Mouse (Mus musculus): ENCODE data around the gene Nod2. TPM values are rescaled to one million over a fixed set of nuclear protein-coding genes. Genes with fewer than 3 reads are reported as not detected.
A peak's percentile ranks its signal among the peaks of the same experiment; 100 is the strongest.

Gene Nod2
- polyA plus RNA-seq, 1 experiment from 2014 or later: 0.19 TPM

GRCm38 (mm10) chr8:88664947-88665346 is 17.8 kb downstream of the Nod2 start:
- Histone ChIP-seq H3K4me1 (replicated peaks) (no peaks in the 10 kb centered on the region), H3K36me3 (no peaks in the 10 kb centered on the region), H3K9ac (no peak overlapping the region), H3K4me2 (replicated peaks) (no peak overlapping the region), H3K27ac (no peak overlapping the region), H3K27me3 (replicated peaks) (no peaks in the 10 kb centered on the region), H3K9me3 (no peaks in the 10 kb centered on the region), H3K4me3 (replicated peaks) (no peak overlapping the region)
- ATAC-seq: no peak
- WGBS: 80% methylated on average over 19 of the region's 19 CpGs

- H3K4me3 ChIP-seq (replicated peaks): no peak overlapping the region
- no peak overlapping the region for H3K4me2 ChIP-seq (replicated peaks)
- no peak overlapping the region for H3K27ac ChIP-seq
- no peaks in the 10 kb centered on the region for H3K27me3 ChIP-seq (replicated peaks)
- no peak for ATAC-seq
- WGBS: 43% methylated on average over 1 of the region's 1 CpGs
- H3K9ac ChIP-seq: no peak overlapping the region
- H3K36me3 ChIP-seq: no peaks in the 10 kb centered on the region
- H3K4me1 ChIP-seq (replicated peaks): no peaks in the 10 kb centered on the region
- H3K9me3 ChIP-seq: no peaks in the 10 kb centered on the region
Observed at GRCm38 (mm10) chr8:88666435-88666834, 19.3 kb downstream of the Nod2 start.

DNA sequence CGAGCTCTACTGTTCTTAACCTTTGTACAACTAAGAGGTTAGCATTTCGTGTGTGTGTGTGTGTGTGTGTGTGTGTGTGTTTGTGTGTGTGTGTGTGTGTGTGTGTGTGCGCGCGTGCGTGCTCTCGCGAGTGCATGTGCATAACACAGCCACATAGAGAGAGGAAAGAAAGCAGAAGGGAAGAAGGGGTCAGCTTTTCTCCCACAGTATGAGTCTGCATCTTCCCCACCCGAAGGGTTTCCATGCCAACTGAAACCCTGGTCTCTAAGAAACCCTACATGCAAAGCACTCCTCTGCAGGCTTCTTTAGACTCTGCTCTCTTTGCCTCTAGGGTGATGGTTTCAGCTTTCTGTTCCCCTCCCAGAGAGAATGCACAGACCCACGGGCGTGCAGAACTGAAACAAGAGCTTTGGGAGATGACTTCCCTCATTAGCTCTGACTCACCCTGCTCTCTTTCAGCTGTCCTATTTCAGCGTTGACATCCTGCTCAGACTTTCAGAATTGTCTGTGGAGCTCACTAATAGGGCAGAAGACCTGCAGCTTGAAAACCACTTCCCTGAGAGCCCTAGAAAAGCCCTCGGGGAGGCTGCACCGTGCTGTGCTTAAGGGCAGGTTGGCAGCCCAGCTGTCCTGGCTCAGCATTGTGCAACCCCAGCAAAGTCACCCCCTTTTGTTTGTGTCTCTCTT is 21.4 kb downstream of the Nod2 start:
- WGBS: 58% methylated on average over 14 of the region's 14 CpGs
- Histone ChIP-seq H3K9ac (no peak overlapping the region), H3K36me3 (no peaks in the 10 kb centered on the region), H3K9me3 (no peaks in the 10 kb centered on the region), H3K4me3 (replicated peaks) (no peak overlapping the region), H3K4me2 (replicated peaks) (no peak overlapping the region), H3K27me3 (replicated peaks) (no peaks in the 10 kb centered on the region), H3K4me1 (replicated peaks) (no peaks in the 10 kb centered on the region), H3K27ac (no peak overlapping the region)
- peak; percentile 28; the same call in 1 of the 2 replicates for ATAC-seq

DNA sequence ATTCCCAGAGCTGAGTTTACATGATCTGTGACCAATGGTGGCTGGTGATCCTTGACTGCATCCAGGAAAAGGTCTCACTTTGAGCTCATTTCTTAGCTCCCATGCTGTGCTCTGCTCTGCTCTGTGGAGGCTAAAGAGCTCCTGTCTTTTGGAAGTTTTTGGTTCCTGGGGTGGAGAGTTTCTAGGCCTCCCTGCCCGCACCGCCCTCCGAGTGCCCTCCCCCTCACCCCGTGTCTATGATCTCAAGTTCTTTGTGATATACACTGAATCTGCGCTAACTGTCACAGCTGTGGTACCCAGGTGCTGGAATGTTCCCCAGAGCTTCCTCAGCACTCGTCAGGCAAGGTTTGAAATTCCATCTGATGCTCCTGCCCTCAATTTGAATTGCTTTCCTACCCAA is 23.7 kb downstream of the Nod2 start:
- ATAC-seq: no peak
- H3K9me3 ChIP-seq: no peaks in the 10 kb centered on the region
- no peak overlapping the region for H3K4me2 ChIP-seq (replicated peaks)
- H3K9ac ChIP-seq: no peak overlapping the region
- no peaks in the 10 kb centered on the region for H3K36me3 ChIP-seq
- no peaks in the 10 kb centered on the region for H3K27me3 ChIP-seq (replicated peaks)
- H3K27ac ChIP-seq: no peak overlapping the region
- H3K4me3 ChIP-seq (replicated peaks): no peak overlapping the region
- no peaks in the 10 kb centered on the region for H3K4me1 ChIP-seq (replicated peaks)
- WGBS: 75% methylated on average over 6 of the region's 6 CpGs

GRCm38 (mm10) chr8:88671575-88671974 is 24.5 kb downstream of the Nod2 start:
- Histone ChIP-seq H3K4me1 (replicated peaks) (no peaks in the 10 kb centered on the region), H3K27ac (no peak overlapping the region), H3K9me3 (no peaks in the 10 kb centered on the region), H3K4me3 (replicated peaks) (no peak overlapping the region), H3K27me3 (replicated peaks) (no peaks in the 10 kb centered on the region), H3K9ac (no peak overlapping the region), H3K4me2 (replicated peaks) (no peak overlapping the region), H3K36me3 (no peaks in the 10 kb centered on the region)
- WGBS: 78% methylated on average over 10 of the region's 10 CpGs
- no peak for ATAC-seq

DNA sequence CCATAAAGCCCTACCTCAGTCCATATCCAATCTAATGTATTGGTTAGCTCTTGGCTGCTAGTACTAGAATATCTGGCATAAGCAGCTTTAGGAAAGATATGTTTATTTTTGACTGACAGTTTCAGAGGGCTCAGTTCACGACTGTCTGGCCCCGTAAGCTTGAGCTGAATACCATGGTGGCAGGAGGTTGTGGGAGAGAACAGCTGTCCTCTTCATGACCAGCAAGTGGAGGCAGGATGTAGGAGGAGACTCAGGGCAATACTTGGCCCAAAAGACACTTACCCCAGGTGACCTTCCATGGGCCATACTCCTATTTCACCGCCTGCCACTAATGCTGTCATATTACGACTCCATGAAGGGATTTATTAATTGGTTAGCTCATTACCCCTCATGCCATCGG is 26.7 kb downstream of the Nod2 start:
- ATAC-seq: no peak
- H3K4me1 ChIP-seq (replicated peaks): no peaks in the 10 kb centered on the region
- no peak overlapping the region for H3K4me2 ChIP-seq (replicated peaks)
- H3K27me3 ChIP-seq (replicated peaks): no peaks in the 10 kb centered on the region
- no peak overlapping the region for H3K9ac ChIP-seq
- H3K36me3 ChIP-seq: no peaks in the 10 kb centered on the region
- no peak overlapping the region for H3K4me3 ChIP-seq (replicated peaks)
- no peak overlapping the region for H3K27ac ChIP-seq
- WGBS: 73% methylated on average over 5 of the region's 5 CpGs
- no peaks in the 10 kb centered on the region for H3K9me3 ChIP-seq

DNA sequence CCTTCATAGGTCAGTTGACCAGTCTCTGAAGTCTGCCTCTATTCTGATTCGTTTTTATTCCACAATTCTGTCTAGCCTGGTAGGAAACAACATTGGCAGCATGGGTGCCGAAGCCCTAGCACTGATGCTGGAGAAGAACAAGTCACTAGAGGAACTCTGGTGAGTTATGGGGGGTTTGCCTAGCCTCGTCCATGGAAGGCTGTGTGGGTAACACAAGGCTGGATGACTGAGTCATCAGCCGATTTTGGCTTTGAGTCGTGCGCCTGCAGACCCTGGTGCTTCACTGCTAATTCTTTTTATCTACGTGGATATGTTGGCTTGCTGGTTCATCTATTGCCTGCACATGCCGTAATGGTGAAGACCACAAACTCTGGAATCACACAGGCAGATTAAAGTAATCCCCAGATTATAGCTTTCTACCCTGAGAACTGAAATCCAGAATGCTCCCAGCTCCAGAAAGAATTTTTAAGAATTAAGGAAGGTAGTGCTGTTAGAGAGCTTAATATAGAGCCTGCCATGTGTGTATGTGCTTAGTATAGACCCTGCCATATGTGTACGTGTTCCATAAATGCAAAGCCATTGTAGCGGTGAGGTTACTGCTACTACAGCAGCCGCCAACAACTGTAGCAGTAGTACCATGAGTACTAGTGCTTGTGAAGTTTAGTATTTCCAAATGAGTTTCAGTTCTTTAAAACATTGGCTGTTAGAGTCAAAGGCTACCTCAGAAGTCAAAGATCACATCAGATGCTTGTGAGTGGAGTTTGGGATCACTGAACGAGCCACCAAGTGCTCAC is 28.5 kb downstream of the Nod2 start:
- Histone ChIP-seq H3K4me2 (replicated peaks) (no peak overlapping the region), H3K36me3 (no peaks in the 10 kb centered on the region), H3K9me3 (no peaks in the 10 kb centered on the region), H3K4me3 (replicated peaks) (no peak overlapping the region), H3K9ac (no peak overlapping the region), H3K27me3 (replicated peaks) (no peaks in the 10 kb centered on the region), H3K4me1 (replicated peaks) (no peaks in the 10 kb centered on the region), H3K27ac (no peak overlapping the region)
- no peak for ATAC-seq
- WGBS: 89% methylated on average over 12 of the region's 12 CpGs

DNA sequence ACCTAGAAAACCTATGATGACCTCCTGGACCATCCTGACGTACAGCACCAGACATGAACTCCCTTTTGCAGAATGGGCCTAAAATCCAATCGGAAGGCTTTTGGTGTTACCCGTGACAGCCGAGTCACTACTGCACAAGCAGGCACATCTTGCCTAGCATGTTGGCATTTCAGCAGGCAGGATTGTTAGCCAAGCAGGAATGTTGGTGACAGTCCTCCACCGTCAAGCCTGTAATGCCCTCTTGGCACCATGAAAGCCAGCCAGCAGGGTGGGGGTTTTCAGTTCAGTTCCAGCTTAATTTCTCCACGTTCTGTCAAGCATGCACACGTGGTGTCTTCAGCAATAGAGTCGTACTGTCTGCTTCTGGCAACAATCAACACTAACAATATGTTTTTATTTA is 30.0 kb downstream of the Nod2 start:
- ATAC-seq: no peak
- no peaks in the 10 kb centered on the region for H3K4me1 ChIP-seq (replicated peaks)
- no peaks in the 10 kb centered on the region for H3K36me3 ChIP-seq
- no peak overlapping the region for H3K27ac ChIP-seq
- no peaks in the 10 kb centered on the region for H3K27me3 ChIP-seq (replicated peaks)
- H3K4me3 ChIP-seq (replicated peaks): no peak overlapping the region
- 85% methylated on average over 8 of the region's 8 CpGs for WGBS
- no peak overlapping the region for H3K4me2 ChIP-seq (replicated peaks)
- no peak overlapping the region for H3K9ac ChIP-seq
- H3K9me3 ChIP-seq: no peaks in the 10 kb centered on the region

GRCm38 (mm10) chr8:88680566-88680965 is 33.5 kb downstream of the Nod2 start:
- Histone ChIP-seq H3K9me3 (no peaks in the 10 kb centered on the region), H3K9ac (no peak overlapping the region), H3K36me3 (no peaks in the 10 kb centered on the region), H3K27me3 (replicated peaks) (no peaks in the 10 kb centered on the region), H3K27ac (no peak overlapping the region), H3K4me1 (replicated peaks) (no peaks in the 10 kb centered on the region), H3K4me2 (replicated peaks) (no peak overlapping the region), H3K4me3 (replicated peaks) (no peak overlapping the region)
- ATAC-seq: no peak
- WGBS: 89% methylated on average over 2 of the region's 2 CpGs

GRCm38 (mm10) chr8:88681046-88681445 is 33.9 kb downstream of the Nod2 start:
- Histone ChIP-seq H3K27ac (no peak overlapping the region), H3K27me3 (replicated peaks) (no peaks in the 10 kb centered on the region), H3K4me3 (replicated peaks) (no peak overlapping the region), H3K9me3 (no peaks in the 10 kb centered on the region), H3K9ac (no peak overlapping the region), H3K4me2 (replicated peaks) (no peak overlapping the region), H3K4me1 (replicated peaks) (no peaks in the 10 kb centered on the region), H3K36me3 (no peaks in the 10 kb centered on the region)
- whole genome bisulfite sequencing: 86% methylated on average over 8 of the region's 8 CpGs
- no peak for ATAC-seq

DNA sequence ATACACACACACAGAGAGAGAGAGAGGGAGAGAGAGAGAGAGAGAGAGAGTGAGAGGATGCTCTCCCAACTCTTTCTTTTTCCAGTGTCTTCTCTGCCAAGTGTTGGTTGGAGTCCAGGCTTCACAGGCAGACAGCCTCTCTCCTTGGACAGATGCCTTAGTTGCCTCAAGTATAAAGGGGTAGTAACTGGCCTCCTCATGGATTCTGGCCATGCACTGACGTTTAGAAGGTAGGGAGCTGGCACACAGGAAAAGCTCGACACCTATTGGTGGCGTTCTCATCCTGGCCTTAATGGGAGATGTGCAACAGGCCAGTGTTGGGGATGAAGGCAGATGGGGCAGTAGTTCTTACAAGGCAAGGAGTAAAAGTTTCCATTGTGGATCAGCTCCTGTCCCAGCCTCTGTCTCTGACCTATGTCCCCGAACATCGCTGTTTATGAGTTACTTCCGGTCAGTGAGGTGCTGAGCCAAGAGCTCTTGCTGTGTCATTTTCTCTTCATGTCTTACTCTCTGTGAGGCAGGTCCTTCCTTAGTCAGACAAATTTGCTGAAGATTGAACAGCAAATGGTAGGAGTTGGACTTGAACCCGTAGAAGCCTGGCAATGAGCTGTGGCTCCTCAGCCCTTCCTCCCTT is 36.7 kb downstream of the Nod2 start:
- H3K4me1 ChIP-seq (replicated peaks): 0 out of 2 replicates have a peak, but pooled peaks cover 2% of the 10 kb centered on the region
- no peaks in the 10 kb centered on the region for H3K36me3 ChIP-seq
- no peak overlapping the region for H3K27ac ChIP-seq
- H3K4me2 ChIP-seq (replicated peaks): no peak overlapping the region
- 86% methylated on average over 7 of the region's 7 CpGs for WGBS
- no peaks in the 10 kb centered on the region for H3K27me3 ChIP-seq (replicated peaks)
- H3K9me3 ChIP-seq: no peaks in the 10 kb centered on the region
- ATAC-seq: no peak
- H3K4me3 ChIP-seq (replicated peaks): no peak overlapping the region
- H3K9ac ChIP-seq: no peak overlapping the region

DNA sequence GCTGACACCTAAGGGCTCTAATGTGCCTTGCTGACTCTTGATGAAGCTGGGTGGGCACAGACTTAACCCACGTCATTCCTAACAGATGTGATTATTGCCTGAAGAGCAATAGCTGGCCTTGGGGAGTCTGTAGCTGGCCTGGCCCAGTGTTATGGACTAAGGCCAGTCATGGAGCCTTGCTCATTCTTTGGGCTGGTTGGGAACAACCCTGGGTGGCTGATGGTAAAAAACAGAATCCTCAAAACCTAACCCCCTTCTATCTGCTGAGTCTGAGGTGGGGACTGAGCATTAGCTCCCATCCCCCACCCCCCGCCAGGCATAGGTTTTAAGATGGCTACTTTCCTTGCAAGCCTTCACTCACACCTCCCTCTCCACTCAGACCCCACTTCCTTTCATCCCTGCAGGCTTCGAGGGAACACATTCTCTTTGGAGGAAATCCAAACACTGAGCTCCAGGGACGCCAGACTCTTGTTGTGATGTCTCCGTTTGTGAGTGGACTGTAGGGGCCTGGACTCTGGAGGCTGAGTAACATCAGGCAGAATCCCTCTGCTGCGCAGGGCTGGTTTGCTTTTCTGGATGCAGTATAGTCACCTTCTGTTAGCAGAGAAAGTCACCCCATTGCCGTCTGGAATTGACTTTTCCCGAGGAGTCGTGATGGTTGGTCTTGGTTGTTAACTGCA is 39.3 kb downstream of the Nod2 start:
- Histone ChIP-seq H3K9me3 (no peaks in the 10 kb centered on the region), H3K9ac (no peak overlapping the region), H3K36me3 (no peaks in the 10 kb centered on the region), H3K4me2 (replicated peaks) (no peak overlapping the region), H3K27me3 (replicated peaks) (no peaks in the 10 kb centered on the region), H3K27ac (0 out of 2 replicates have a peak overlapping the region, but pooled peaks have one; percentile 3), H3K4me1 (replicated peaks) (0 out of 2 replicates have a peak, but pooled peaks cover 2% of the 10 kb centered on the region), H3K4me3 (replicated peaks) (no peak overlapping the region)
- WGBS: 49% methylated on average over 9 of the region's 9 CpGs
- ATAC-seq: no peak
